Mouse (Mus musculus): ENCODE measurements around the gene Gm3543.
"Not testable (repeated sequence)": the region's sequence is repeated elsewhere in the genome, so short reads cannot be mapped to it uniquely, and the experiment has no call there.

Gene Gm3543

DNA sequence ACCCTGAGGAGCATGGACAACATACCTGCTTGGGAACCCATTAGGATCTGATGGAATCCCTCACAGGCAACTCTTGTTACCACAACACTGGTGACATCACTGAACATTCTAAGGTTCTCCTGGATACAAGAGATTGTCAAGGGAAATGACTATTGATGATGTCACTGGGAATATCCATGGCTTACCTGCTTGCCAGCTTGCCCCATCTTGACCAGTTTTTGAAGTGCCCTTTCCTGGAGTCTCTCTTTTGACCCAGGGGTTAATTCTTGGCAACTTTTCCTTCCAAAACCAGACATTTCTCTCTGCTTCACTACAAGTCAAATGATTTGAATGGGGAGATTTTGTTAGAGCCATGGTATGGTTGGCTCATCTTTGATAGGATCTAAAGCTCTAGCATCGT lies at the start of gene Gm3543:
Gm3543 (minus strand) TSS at position 101 of the 400 bp plus-strand sequence.
- not testable (repeated sequence) for DNase-seq (ENCODE audit: low spot score in 2 of 2)

DNA sequence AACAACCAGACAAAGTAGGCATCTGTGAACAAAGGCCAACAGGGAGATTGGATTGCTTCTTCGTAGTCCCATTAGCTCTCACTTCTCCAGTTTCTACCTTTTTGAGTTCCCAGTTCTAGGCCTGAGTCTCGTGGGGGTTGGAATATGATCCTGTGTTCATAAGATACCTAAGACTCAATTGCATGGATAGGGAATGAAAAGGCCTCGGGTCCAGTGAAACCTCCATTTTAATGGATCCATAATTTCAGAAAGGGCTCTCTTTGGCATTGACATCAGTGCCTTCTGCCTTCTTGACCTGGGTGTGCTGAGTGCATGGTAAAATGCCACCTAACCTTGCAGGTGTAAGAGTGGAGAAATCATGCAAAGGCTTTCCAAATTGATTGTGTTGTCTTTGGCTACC lies 14.5 kb downstream of the Gm3543 start:
- not testable (repeated sequence) for DNase-seq (ENCODE audit: low spot score in 2 of 2)

DNA sequence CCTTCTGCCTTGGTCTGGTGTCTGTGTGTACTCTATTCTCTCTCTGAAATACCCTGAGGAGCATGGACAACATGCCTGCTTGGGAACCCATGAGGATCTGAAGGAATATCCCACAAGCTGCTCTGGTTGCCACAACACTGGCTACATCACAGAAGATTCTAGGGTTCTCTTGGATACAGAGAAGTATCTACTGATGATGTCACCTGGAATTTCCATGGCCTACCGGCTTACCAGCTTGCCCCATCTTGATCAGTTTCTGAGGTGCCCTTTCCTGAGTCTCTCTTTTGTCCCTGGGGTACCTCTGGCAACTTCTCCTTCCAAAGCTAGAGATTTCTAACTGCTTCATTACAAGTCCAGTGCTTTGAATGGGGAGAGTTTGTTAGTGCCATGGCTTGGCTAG lies 15.3 kb downstream of the Gm3543 start, which contains the start of gene Gm6401:
Gm6401 (minus strand) TSS at position 101 of the 400 bp plus-strand sequence.
- not testable (repeated sequence) for DNase-seq (ENCODE audit: low spot score in 2 of 2)

DNA sequence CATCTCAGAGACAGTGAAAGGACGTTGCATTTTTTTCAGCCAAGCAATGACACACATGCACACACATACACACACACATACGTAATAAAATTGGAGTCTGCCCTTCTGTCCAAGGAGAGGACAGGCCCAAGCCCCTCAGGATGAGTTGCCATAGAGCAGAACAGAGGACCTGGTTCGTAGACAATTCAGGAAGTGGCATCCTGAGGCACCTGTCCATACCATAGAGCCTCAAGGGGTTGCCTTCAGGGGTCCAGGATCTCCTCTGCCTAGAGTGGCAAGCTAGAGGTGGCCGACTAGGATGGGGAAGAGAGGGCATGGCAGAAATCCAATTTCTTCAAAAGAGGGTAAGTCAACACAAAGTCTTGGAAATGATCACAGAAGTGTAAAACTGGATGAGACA lies 19.0 kb downstream of the Gm3543 start:
- DNase-seq (ENCODE audit: low spot score in 2 of 2) = peak in 1 of 2 experiments; percentile 57

DNA sequence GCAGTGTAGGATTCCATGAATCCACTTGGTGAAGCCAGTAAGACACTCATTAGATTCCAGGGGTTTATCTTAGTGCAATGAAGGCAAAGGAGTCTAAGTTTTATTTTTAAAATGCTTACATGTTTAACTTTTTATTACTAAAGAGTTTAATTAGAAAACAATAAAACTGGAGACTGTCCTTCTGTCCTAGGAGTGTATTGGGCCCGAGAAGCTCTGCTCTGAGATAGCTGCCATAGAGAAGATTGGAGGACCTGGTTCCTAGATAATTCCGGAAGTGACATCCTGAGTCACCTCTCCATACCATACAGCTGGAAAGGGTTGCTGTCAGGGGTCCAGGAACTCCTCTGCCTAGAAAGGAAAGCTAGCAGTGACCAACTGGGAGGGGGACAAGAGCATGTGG lies 39.4 kb downstream of the Gm3543 start, which contains the start of gene 1700024B05Rik:
1700024B05Rik (plus strand) TSS at position 301 of the 400 bp plus-strand sequence.
- not testable (repeated sequence) for DNase-seq (ENCODE audit: low spot score in 2 of 2)

Measured in spleen, postnatal 4 days (tissue).